Mouse (Mus musculus): ENCODE results near the gene Prg3. TPM values are rescaled to one million over a fixed set of nuclear protein-coding genes. Genes with fewer than 3 reads are reported as not detected.

The Prg3 gene
- polyA plus RNA-seq, 1 experiment from 2014 or later = not detected

- Histone ChIP-seq H3K27me3 (no peaks in the 10 kb centered on the region), H3K4me2 (replicated peaks) (no peak overlapping the region), H3K36me3 (no peaks in the 10 kb centered on the region), H3K9me3 (replicated peaks) (no peaks in the 10 kb centered on the region), H3K9ac (no peak overlapping the region), H3K4me1 (peaks cover 6% of the 10 kb centered on the region; the same call in 1 of the 2 replicates), H3K27ac (no peak overlapping the region), H3K4me3 (no peak overlapping the region)
- ATAC-seq (ENCODE audit: low FRiP score) = no peak
- WGBS = 63% methylated on average over 6 of the region's 6 CpGs
Observed at GRCm38 (mm10) chr2:85030989-85031388, 43.0 kb downstream of the Prg3 start.

GRCm38 (mm10) chr2:85033121-85033520, 45.1 kb downstream of the Prg3 start:
- Histone ChIP-seq H3K27me3 (no peaks in the 10 kb centered on the region), H3K27ac (no peak overlapping the region), H3K4me3 (no peak overlapping the region), H3K4me1 (peaks cover 17% of the 10 kb centered on the region), H3K9ac (no peak overlapping the region), H3K4me2 (replicated peaks) (no peak overlapping the region), H3K9me3 (replicated peaks) (no peaks in the 10 kb centered on the region), H3K36me3 (no peaks in the 10 kb centered on the region)
- ATAC-seq (ENCODE audit: low FRiP score) = no peak
- 79% methylated on average over 2 of the region's 2 CpGs for WGBS

- WGBS = 79% methylated on average over 7 of the region's 7 CpGs
- Histone ChIP-seq H3K9ac (no peak overlapping the region), H3K9me3 (replicated peaks) (no peaks in the 10 kb centered on the region), H3K4me3 (no peak overlapping the region), H3K27me3 (no peaks in the 10 kb centered on the region), H3K4me2 (replicated peaks) (no peak overlapping the region), H3K4me1 (peaks cover 21% of the 10 kb centered on the region), H3K36me3 (no peaks in the 10 kb centered on the region), H3K27ac (no peak overlapping the region)
- ATAC-seq (ENCODE audit: low FRiP score) = no peak
Observed at GRCm38 (mm10) chr2:85034169-85034568, 46.2 kb downstream of the Prg3 start.

GRCm38 (mm10) chr2:85036507-85037046, 48.6 kb downstream of the Prg3 start:
- Histone ChIP-seq H3K4me2 (replicated peaks) (peak overlapping the region; percentile 83), H3K4me1 (peaks cover 21% of the 10 kb centered on the region), H3K36me3 (peaks cover 22% of the 10 kb centered on the region), H3K9ac (peak overlapping the region; percentile 89), H3K9me3 (replicated peaks) (no peaks in the 10 kb centered on the region), H3K27me3 (no peaks in the 10 kb centered on the region), H3K4me3 (peak overlapping the region; percentile 75), H3K27ac (peak overlapping the region; percentile 86)
- 11% methylated on average over 11 of the region's 11 CpGs for WGBS
- peak; percentile 59 for ATAC-seq (ENCODE audit: low FRiP score)

- 1% methylated on average over 66 of the region's 66 CpGs for WGBS
- ATAC-seq (ENCODE audit: low FRiP score) = peak; percentile 95
- peak within 1 kb of the TSS; percentile 86 for H3K27ac ChIP-seq
- H3K9me3 ChIP-seq (replicated peaks) = no peaks in the 10 kb centered on the region
- H3K4me3 ChIP-seq = peak within 1 kb of the TSS; percentile 75
- H3K4me1 ChIP-seq = peaks cover 21% of the 10 kb centered on the region
- H3K36me3 ChIP-seq = peaks cover 30% of the 10 kb centered on the region
- H3K9ac ChIP-seq = peak within 1 kb of the TSS; percentile 89
- no peaks in the 10 kb centered on the region for H3K27me3 ChIP-seq
- peak within 1 kb of the TSS; percentile 83 for H3K4me2 ChIP-seq (replicated peaks)
Observed at GRCm38 (mm10) chr2:85037047-85038026, 49.3 kb downstream of the Prg3 start, which contains the start of the genes Ssrp1 and P2rx3. TSS of gene Ssrp1 (plus strand) at chr2:85037234. TSS of gene P2rx3 (minus strand) at chr2:85037462.

GRCm38 (mm10) chr2:85038336-85038735, 50.3 kb downstream of the Prg3 start:
- Histone ChIP-seq H3K4me1 (peaks cover 21% of the 10 kb centered on the region), H3K4me3 (peak overlapping the region; percentile 75), H3K27me3 (no peaks in the 10 kb centered on the region), H3K9ac (peak overlapping the region; percentile 89), H3K9me3 (replicated peaks) (no peaks in the 10 kb centered on the region), H3K4me2 (replicated peaks) (peak overlapping the region; percentile 83), H3K27ac (no peak overlapping the region), H3K36me3 (peaks cover 40% of the 10 kb centered on the region)
- 87% methylated on average over 13 of the region's 13 CpGs for WGBS
- no peak for ATAC-seq (ENCODE audit: low FRiP score)

Other genes with a start within 250 kb of the Prg3 start
- gene Gm19426, start 244.6 kb upstream of the Prg3 start, polyA plus RNA-seq (2016; fragmentation: Nextera tagmentation; extraction: Ambion mirVana) = 9.7 and 10.9 TPM in 2 replicates
- 35.4 and 43.2 TPM in 2 replicates for gene Serping1, start 212.8 kb upstream of the Prg3 start, polyA plus RNA-seq (2016; fragmentation: Nextera tagmentation; extraction: Ambion mirVana)
- 32.9 and 34.0 TPM in 2 replicates for gene Ube2l6, start 189.4 kb upstream of the Prg3 start, polyA plus RNA-seq (2016; fragmentation: Nextera tagmentation; extraction: Ambion mirVana)
- 0.13 TPM in 1 of 2 replicates, not detected in the other for gene Smtnl1, start 165.6 kb upstream of the Prg3 start, polyA plus RNA-seq (2016; fragmentation: Nextera tagmentation; extraction: Ambion mirVana)
- 35.0 and 35.8 TPM in 2 replicates for gene Timm10, start 161.2 kb upstream of the Prg3 start, polyA plus RNA-seq (2016; fragmentation: Nextera tagmentation; extraction: Ambion mirVana)
- gene Slc43a1, start 149.4 kb upstream of the Prg3 start, polyA plus RNA-seq (2016; fragmentation: Nextera tagmentation; extraction: Ambion mirVana) = 9.1 and 12.0 TPM in 2 replicates
- gene Rtn4rl2, start 101.5 kb upstream of the Prg3 start, polyA plus RNA-seq (2016; fragmentation: Nextera tagmentation; extraction: Ambion mirVana) = 5.2 and 6.4 TPM in 2 replicates
- gene Slc43a3, start 51.6 kb upstream of the Prg3 start, polyA plus RNA-seq (2016; fragmentation: Nextera tagmentation; extraction: Ambion mirVana) = 20.7 and 21.2 TPM in 2 replicates
- 0.26 TPM in 1 of 2 replicates, not detected in the other for gene Prg2, start 7.8 kb upstream of the Prg3 start, polyA plus RNA-seq (2016; fragmentation: Nextera tagmentation; extraction: Ambion mirVana)
- 239 and 240 TPM in 2 replicates for gene Ssrp1, start 49.0 kb downstream of the Prg3 start, polyA plus RNA-seq (2016; fragmentation: Nextera tagmentation; extraction: Ambion mirVana)
- 18.1 and 23.7 TPM in 2 replicates for gene P2rx3, start 49.2 kb downstream of the Prg3 start, polyA plus RNA-seq (2016; fragmentation: Nextera tagmentation; extraction: Ambion mirVana)
- 42.2 and 46.7 TPM in 2 replicates for gene Tnks1bp1, start 59.8 kb downstream of the Prg3 start, polyA plus RNA-seq (2016; fragmentation: Nextera tagmentation; extraction: Ambion mirVana)
- 41.5 and 48.4 TPM in 2 replicates for gene Aplnr, start 148.0 kb downstream of the Prg3 start, polyA plus RNA-seq (2016; fragmentation: Nextera tagmentation; extraction: Ambion mirVana)
- 3.1 TPM in 2 replicates for gene Lrrc55, start 209.0 kb downstream of the Prg3 start, polyA plus RNA-seq (2016; fragmentation: Nextera tagmentation; extraction: Ambion mirVana)

All from hindbrain, embryonic 12.5 days (tissue).